Mouse (Mus musculus): ENCODE data around the gene Pak4.
"Not testable (repeated sequence)": the region's sequence is repeated elsewhere in the genome, so short reads cannot be mapped to it uniquely, and the experiment has no call there.

Pak4 gene

DNA sequence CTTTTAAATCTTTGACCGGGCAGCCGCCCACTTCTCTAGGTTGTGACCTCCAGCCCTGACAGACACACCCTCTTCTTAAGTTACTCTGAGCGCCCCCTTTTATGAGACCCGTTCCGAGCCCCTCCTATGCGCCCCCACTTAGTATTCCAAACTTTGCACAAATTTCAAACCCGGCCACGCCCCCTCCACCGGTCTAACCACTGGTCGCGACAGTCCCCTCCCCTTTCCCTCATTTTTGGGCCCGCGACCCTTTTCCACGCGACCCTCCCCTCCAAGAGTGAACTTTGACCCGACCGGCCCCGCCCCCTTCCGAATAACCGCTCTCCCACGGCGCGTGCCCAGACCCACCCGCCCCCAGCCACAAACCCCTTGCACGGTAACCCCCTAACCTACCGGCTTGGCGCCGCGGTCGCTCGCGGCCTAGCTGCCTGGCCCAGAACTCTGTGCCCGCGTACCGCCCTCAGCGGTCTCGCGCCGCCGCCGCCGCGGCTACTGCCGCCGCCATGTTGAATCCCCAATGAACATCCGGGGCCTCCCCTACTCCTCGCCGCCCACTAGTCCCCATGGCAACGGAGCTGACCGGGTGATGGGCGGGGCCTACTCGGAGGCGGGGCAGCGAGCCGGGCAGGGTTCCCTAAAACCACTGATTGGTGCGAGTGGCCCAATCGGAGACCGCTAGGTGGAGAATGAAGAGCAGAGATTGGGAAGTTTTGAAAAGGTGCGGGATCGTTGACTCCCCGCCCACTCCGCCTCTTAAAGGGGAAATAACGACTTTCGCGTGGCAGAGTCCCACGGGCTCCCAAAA is at the start of gene Pak4, which contains the start of gene Samd4b:
Gene Pak4 (minus strand): TSS at position 544 of the 805 bp plus-strand sequence.
Gene Samd4b (minus strand): TSS at position 503 of the 805 bp plus-strand sequence.
- peak; percentile 99 for DNase-seq

DNA sequence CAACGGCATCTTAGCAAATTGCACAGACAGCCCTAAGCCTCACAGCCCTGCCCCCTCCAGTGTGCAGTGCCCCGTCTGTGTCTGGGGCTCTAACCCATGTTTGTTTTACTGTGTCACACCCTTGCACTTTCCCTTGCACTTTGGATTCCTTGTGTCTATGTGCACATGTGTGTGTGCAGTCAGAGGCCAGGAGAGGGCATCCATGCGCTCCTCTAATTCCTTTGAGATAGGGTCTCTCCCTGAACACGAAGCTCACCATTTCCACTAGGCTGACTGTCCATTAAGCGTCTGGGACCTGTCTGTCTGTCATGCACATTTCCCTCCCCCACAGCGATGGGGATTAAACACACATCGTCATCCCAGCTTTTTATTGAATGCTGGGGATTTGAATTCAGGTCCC is 49.0 kb upstream of the Pak4 start:
- no peak for DNase-seq

- DNase-seq = no peak
Measured at GRCm38 (mm10) chr7:28645947-28646475, 48.0 kb upstream of the Pak4 start.

DNA sequence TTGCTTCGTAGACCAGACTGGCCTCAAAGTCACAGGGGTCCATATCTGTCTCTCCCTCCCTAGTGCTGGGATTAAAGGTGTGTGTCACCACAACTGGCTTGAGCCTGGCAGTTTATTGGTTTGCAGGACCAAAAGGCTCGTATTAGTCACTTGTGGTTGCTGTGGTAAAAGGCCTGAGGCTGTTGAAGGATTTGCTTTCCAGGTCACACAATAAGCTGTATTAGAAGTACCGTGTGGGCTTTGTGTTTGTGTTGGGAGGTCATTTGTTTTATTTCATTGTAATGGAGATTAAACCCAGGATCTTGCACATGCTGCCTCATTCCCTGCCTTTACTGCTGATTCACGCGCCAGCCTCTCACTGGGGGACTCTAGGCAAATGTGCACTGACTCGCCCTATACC is 47.4 kb upstream of the Pak4 start:
- DNase-seq = no peak

- DNase-seq = no peak
Measured at GRCm38 (mm10) chr7:28641546-28641945, 43.6 kb upstream of the Pak4 start.

GRCm38 (mm10) chr7:28637511-28637910 is 39.5 kb upstream of the Pak4 start:
- peak; percentile 8 for DNase-seq

- no peak for DNase-seq
Measured at GRCm38 (mm10) chr7:28634128-28634527, 36.1 kb upstream of the Pak4 start.

GRCm38 (mm10) chr7:28631073-28631472 is 33.1 kb upstream of the Pak4 start, which contains the start of gene Acp7:
Gene Acp7, minus strand, starts transcription at chr7:28631332.
- no peak for DNase-seq

DNA sequence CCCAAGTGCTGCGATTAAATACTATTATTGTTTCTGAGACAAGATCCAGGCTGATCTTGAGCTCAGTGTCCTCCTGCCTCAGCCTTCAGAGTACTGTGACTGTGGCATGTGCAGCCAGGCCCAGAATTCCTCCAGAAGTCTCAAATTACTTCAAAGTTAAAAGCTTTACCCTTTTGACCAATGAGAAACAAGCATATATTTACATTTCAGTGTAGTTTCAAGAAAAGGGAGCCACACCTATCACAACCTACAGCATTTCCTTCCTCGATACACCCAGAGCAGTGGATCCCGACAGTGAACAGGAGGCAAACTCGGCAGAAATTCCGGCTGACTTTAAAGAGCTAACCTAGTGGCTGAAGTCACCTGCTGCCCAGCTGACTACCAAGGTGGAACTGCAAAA is 26.8 kb upstream of the Pak4 start:
- DNase-seq = no peak

DNA sequence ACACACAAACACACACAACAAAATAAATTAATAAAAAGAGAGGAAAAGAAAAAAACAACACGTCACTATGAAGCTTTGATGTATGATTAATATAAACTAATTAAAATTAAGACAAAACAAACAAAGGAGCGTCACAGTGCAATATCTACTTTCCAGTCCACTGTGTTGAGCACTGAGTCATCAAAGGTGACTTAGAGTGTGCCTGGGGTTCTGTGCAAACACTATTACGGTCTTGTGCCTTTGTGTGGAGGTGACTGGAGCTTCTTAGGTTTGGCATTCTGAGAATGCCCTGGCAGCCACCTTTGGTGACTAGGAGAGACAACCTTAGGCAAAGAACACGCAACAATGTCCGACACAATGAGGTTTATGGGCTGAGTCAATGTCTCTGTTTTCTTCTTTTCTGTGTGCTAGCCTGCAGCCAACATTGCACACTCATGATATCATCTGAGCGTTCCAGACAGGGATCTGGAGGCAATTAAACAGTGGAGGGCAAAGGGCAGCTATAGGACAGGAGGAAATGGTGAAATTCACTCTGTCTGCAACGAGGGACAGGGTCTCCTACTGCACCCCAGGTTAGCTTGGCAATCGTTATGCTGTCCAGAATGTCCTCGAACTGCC is 21.2 kb upstream of the Pak4 start:
- no peak for DNase-seq

GRCm38 (mm10) chr7:28605951-28606350 is 8.0 kb upstream of the Pak4 start:
- DNase-seq = no peak

- DNase-seq = not testable (repeated sequence)
Measured at GRCm38 (mm10) chr7:28603788-28604187, 5.8 kb upstream of the Pak4 start.

DNA sequence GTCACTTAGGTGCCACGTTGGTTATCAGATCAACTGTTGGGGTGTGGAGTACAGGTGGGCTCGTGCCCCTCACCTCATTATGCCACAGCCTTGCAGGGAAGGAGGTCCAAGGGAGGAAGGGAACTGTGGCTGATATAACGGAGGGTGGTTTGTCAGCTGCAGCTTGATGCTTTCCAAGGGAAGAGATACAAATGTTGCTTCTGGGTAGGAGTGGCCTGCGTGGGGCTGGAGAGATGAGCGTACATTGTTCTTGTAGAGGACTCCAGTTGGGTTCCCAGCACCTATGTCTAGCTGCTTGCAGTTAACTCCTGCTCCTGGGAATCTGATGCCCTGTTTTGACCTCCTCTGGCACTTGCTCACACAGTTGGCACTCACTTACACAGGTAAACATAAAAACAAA is 5.2 kb upstream of the Pak4 start:
- no peak for DNase-seq

- peak; percentile 55 for DNase-seq
Measured at GRCm38 (mm10) chr7:28601668-28602067, 3.7 kb upstream of the Pak4 start.

- peak; percentile 73 for DNase-seq
Measured at GRCm38 (mm10) chr7:28601029-28601428, 3.0 kb upstream of the Pak4 start.

DNA sequence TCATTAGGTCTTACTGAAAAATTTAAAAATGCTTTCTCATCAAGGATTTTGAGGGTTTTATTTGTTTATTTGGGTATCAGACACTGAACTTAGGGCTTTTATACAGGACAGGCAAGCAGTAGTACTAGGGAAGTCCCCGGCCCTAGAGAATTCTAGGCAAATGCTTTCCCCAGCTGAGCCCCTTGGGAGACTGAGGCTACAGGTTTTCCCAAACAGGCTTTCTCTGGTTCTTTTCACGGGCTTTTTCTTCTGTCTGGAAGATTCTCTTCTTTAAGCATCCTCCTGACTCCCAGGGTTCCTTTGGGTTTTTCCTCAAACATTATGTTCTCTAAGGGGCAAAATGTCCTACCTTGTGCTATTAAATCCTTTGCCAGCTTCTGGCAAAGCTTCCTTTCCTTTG is 966 bp upstream of the Pak4 start:
- DNase-seq = no peak

DNA sequence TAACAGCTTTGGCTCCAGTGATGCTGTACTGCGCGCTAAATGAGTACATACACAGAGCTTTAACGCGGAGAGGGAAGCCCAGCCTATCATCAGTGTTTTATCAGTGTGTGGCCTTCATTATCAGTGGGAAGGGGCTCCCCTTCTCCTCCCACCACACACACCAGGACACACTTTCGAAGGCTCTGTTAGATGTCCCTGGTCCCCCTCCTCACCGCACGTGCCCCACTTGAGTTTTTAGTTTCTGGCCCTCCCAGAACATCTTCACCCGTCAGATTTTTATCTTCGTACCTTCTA is 761 bp downstream of the Pak4 start:
- no peak for DNase-seq

GRCm38 (mm10) chr7:28596436-28597276 is 1.3 kb downstream of the Pak4 start:
- peak; percentile 85 for DNase-seq

DNA sequence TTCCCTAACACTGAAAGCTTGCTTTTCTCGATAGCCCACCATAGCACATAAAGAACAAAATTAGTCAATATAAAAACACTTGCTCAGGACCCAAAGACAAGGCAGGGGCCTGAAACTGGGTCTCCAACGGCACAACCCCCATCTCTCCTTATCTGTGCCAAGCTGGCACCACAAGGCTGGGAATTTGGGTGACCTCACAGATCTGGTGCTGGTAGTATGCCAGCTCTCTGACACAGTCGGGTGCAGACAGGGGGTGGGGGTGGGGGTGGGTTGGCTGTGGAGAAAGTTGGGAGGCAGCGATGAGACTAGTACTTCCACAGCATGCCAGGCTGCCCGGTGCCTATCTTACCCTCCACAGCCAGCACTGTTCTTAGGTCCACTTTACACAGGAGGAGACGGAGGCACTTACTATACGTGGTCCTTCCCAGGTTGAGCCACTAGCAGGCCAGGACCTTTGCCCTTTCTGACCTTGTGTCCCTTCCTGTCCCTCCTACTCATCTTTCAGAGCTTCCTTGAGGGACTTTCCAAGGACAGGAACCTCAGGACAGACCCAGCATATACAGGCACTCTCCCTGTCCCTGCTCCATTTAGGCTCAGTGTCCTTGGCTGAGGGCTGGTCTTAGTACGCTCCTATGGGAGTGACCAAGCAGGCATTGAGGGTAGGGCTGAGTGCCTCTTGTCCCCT is 2.1 kb downstream of the Pak4 start:
- peak; percentile 45 for DNase-seq

DNA sequence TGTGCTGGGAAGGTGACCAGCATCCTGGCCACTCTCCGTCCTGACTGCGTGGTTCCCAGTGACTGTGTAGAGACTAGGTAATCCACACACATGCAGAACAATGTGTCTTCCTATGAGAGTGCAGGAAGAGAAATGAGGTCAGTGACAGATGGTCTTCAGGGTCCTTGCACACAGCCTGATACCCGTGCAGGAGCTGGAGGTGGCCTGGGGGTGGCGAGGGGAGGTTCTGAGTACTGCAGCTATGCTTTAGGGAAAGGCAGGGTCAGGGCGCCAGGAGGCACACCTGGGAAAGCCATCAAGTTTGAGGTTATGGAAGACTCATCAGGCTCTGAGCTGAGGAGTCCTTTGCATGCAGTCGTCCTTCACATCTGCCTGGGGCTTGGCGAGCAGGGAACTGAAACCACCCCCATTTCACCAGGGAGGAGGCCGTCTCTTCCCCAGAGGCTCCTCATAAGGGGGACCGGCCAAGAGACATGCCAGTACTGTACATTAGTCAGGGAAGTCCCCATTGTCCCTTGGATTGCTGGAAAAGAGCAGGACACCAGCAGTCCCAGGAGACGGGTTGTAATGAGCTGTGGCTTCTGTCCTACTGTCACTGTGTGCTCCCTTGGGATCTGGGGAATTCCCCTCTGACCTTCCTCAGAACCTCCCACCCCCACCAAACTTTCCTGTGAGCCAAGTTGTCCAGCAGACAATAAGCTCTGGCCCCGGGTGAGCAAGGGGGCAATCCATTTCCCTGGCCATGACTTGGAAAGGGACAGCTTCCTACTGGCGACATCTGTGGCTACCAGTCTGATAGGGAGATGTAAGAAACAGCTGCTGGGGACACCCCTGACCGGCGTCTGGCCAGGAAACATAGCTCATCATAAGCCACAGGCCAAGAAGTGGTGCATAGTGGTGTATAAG is 4.5 kb downstream of the Pak4 start:
- DNase-seq = peak; percentile 52

DNA sequence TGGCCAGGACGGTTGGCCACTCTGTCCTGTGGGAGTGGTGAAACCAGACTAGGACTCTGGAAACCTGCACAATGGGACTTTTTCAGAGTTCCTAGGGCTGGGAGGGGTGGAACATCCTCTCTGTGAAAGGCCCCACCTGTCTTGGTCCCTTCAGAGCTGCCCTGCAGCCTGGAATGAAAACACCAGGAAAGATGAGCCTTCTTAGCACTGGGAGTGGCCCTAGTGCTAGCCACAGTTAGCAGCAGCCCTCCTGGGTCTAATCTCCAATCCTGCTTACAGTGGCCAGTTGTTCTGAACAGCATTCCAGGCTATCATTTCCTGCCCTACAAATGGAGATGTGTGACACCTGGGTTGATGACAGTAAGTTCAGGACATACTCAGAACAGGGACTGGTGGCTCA is 6.1 kb downstream of the Pak4 start:
- no peak for DNase-seq

GRCm38 (mm10) chr7:28587644-28588043 is 10.3 kb downstream of the Pak4 start:
- peak; percentile 60 for DNase-seq
